In the genomic region with DNA sequence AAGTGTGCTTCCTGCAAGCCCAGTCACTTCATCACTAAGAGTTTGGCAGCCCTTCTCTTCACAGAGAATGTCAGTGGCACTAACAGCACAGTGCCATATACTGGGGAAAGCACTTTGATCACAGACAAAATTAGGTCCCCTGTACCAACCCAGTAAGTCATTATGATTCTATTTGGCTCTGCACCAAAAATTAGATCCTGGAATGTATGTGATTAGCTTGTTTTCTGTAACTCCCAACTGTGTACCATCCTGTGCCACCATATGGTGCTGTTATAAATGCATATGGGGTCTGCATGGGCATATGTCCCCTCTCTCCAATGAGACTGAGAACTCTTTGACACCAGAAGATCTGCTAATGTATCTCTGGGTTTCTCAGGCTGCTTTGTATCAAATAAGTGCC, we compare ENCODE assay signal across 20 mouse cellular contexts.
DNase-seq lines count a peak whose midpoint lies in the region; ATAC-seq and TF ChIP-seq lines count a peak whose summit lies in the region.
"Had no signal": no experiment of that assay in that cellular context is flagged by ENCODE, and none has a peak within 500 bp of the region (broad histone marks: within the 10 kb centered on the region; RNA-seq: fewer than 3 reads in every experiment).

No protein-coding gene starts in this region.

- no peak for DNase-seq in forebrain, embryonic 11.5 days (ENCODE audit: low spot score)
- no peak for DNase-seq in layer of hippocampus, adult 2 months (ENCODE audit: low spot score in 2 of 2)
- no peak for DNase-seq in layer of hippocampus, adult 8-10 months (ENCODE audit: low spot score in 2 of 2)
- no peak for DNase-seq in neural tube, embryonic 10.5 days (ENCODE audit: extremely low spot score, low spot score)
- no peak for DNase-seq in gastrocnemius, postnatal 10 days
- no peak for DNase-seq in kidney, adult 11 months
- DNase-seq: adrenal gland, postnatal 14 days; cerebellum, adult 8-10 months; gastrocnemius, postnatal 25 days; kidney, adult 2 months; kidney, postnatal 10 days; lung, adult 2 months; lung, postnatal 36 days had no signal

- H3K9me3 ChIP-seq in forebrain, embryonic 12.5 days: no peaks in the 10 kb centered on the region
- H3K9me3 ChIP-seq in forebrain, embryonic 11.5 days (ENCODE audit: control insufficient read depth, low read length): no peaks in the 10 kb centered on the region
- no peaks in the 10 kb centered on the region for H3K9me3 ChIP-seq in neural tube, embryonic 14.5 days (ENCODE audit: control insufficient read depth, low read length)
- H3K9me3 ChIP-seq: embryonic facial prominence, embryonic 13.5 days; heart, embryonic 15.5 days; limb, embryonic 12.5 days; liver, embryonic 12.5 days had no signal

- H3K4me3 ChIP-seq in forebrain, embryonic 12.5 days (replicated peaks): no peak overlapping the region
- no peak overlapping the region for H3K4me3 ChIP-seq in forebrain, embryonic 11.5 days (ENCODE audit: low read depth, low read length)
- H3K4me3 ChIP-seq in layer of hippocampus, adult 2 months: no peak overlapping the region
- no peak overlapping the region for H3K4me3 ChIP-seq in neural tube, embryonic 14.5 days (ENCODE audit: low read depth, low read length)
- H3K4me3 ChIP-seq: embryonic facial prominence, embryonic 13.5 days; heart, embryonic 15.5 days; limb, embryonic 12.5 days; liver, embryonic 12.5 days had no signal

- no peaks in the 10 kb centered on the region for H3K4me1 ChIP-seq in forebrain, embryonic 12.5 days
- H3K4me1 ChIP-seq in forebrain, embryonic 11.5 days (replicated peaks; ENCODE audit: control insufficient read depth, insufficient read depth, low read length): no peaks in the 10 kb centered on the region
- H3K4me1 ChIP-seq in neural tube, embryonic 14.5 days (ENCODE audit: control insufficient read depth, insufficient read depth, low read length): no peaks in the 10 kb centered on the region
- H3K4me1 ChIP-seq: heart, embryonic 15.5 days; limb, embryonic 12.5 days; liver, embryonic 12.5 days had no signal

- no peak overlapping the region for H3K9ac ChIP-seq in forebrain, embryonic 12.5 days
- H3K9ac ChIP-seq in forebrain, embryonic 11.5 days (ENCODE audit: low read length): no peak overlapping the region
- no peak overlapping the region for H3K9ac ChIP-seq in neural tube, embryonic 14.5 days (replicated peaks; ENCODE audit: low read depth, low read length)
- H3K9ac ChIP-seq: embryonic facial prominence, embryonic 13.5 days; heart, embryonic 15.5 days; limb, embryonic 12.5 days; liver, embryonic 12.5 days had no signal

- no peak overlapping the region for H3K4me2 ChIP-seq in forebrain, embryonic 12.5 days
- no peak overlapping the region for H3K4me2 ChIP-seq in forebrain, embryonic 11.5 days (ENCODE audit: low read depth, low read length, severe bottlenecking)
- no peak overlapping the region for H3K4me2 ChIP-seq in neural tube, embryonic 14.5 days (ENCODE audit: low read depth, low read length)
- H3K4me2 ChIP-seq: embryonic facial prominence, embryonic 13.5 days; heart, embryonic 15.5 days; limb, embryonic 12.5 days; liver, embryonic 12.5 days had no signal

- H3K27ac ChIP-seq in forebrain, embryonic 12.5 days: no peak overlapping the region
- H3K27ac ChIP-seq in forebrain, embryonic 11.5 days (ENCODE audit: low read depth, low read length): no peak overlapping the region
- peak overlapping the region; percentile 72 for H3K27ac ChIP-seq in layer of hippocampus, adult 2 months
- H3K27ac ChIP-seq in neural tube, embryonic 14.5 days (ENCODE audit: low read depth, low read length): no peak overlapping the region
- H3K27ac ChIP-seq: embryonic facial prominence, embryonic 13.5 days; heart, embryonic 15.5 days; limb, embryonic 12.5 days; liver, embryonic 12.5 days had no signal

- H3K27me3 ChIP-seq in forebrain, embryonic 12.5 days: 0 out of 2 replicates have a peak, but pooled peaks cover 3% of the 10 kb centered on the region
- H3K27me3 ChIP-seq in forebrain, embryonic 11.5 days (ENCODE audit: control insufficient read depth, insufficient read depth, low read length): no peaks in the 10 kb centered on the region
- H3K27me3 ChIP-seq in neural tube, embryonic 14.5 days (ENCODE audit: control insufficient read depth, insufficient read depth, low read length): no peaks in the 10 kb centered on the region
- H3K27me3 ChIP-seq: CH12.LX; embryonic facial prominence, embryonic 13.5 days; heart, embryonic 15.5 days; limb, embryonic 12.5 days; liver, embryonic 12.5 days had no signal

- H3K36me3 ChIP-seq in forebrain, embryonic 12.5 days (replicated peaks): no peaks in the 10 kb centered on the region
- H3K36me3 ChIP-seq in forebrain, embryonic 11.5 days (ENCODE audit: control insufficient read depth, insufficient read depth, low read length): no peaks in the 10 kb centered on the region
- H3K36me3 ChIP-seq in neural tube, embryonic 14.5 days (ENCODE audit: control insufficient read depth, insufficient read depth, low read length): peaks cover 10% of the 10 kb centered on the region; the same call in 1 of the 2 replicates
- H3K36me3 ChIP-seq: heart, embryonic 15.5 days; liver, embryonic 12.5 days had no signal

- ATAC-seq in forebrain, embryonic 12.5 days (ENCODE audit: low FRiP score): peak; percentile 46; the same call in 1 of the 2 replicates
- ATAC-seq in forebrain, embryonic 11.5 days (replicated peaks; ENCODE audit: low FRiP score): no peak
- ATAC-seq in neural tube, embryonic 14.5 days (ENCODE audit: low read depth): peak; percentile 49
- ATAC-seq: liver, embryonic 12.5 days had no signal

- no peak for TF ChIP-seq CTCF in layer of hippocampus, adult 2 months (conservative IDR thresholded peaks at IDR 0.05)
